8 mouse cellular contexts compared by ENCODE assay signal in genomic region chr3:28264841-28265150, GRCm38 (mm10). TPM values are rescaled to one million over a fixed set of nuclear protein-coding genes. Genes with fewer than 3 reads are reported as not detected.
DNase-seq lines count a peak whose midpoint lies in the region; ATAC-seq and TF ChIP-seq lines count a peak whose summit lies in the region.

No protein-coding gene starts in this region.

- H3K27ac ChIP-seq in heart, embryonic 11.5 days (ENCODE audit: low read depth, low read length), result no peak overlapping the region
- H3K27ac ChIP-seq in MEL (ENCODE audit: control insufficient read depth, low read depth, low read length), result no peak overlapping the region
- H3K27ac ChIP-seq in hindbrain, embryonic 11.5 days (ENCODE audit: low read depth, low read length), result no peak overlapping the region
- H3K27ac ChIP-seq in midbrain, embryonic 11.5 days (ENCODE audit: low read depth, low read length), result no peak overlapping the region

- no peaks in the 10 kb centered on the region for H3K9me3 ChIP-seq in heart, embryonic 11.5 days (replicated peaks; ENCODE audit: control insufficient read depth, low read length)
- H3K9me3 ChIP-seq in MEL (replicated peaks; ENCODE audit: insufficient read depth, low read length), result no peaks in the 10 kb centered on the region
- no peaks in the 10 kb centered on the region for H3K9me3 ChIP-seq in hindbrain, embryonic 11.5 days (ENCODE audit: control insufficient read depth, low read length)
- H3K9me3 ChIP-seq in midbrain, embryonic 11.5 days (ENCODE audit: control insufficient read depth, low read length), result no peaks in the 10 kb centered on the region

- H3K36me3 ChIP-seq in heart, embryonic 11.5 days (ENCODE audit: control insufficient read depth, insufficient read depth, low read length), result no peaks in the 10 kb centered on the region
- H3K36me3 ChIP-seq in MEL (ENCODE audit: control insufficient read depth in 1 of 2, insufficient read depth in 2 of 2, low read length in 2 of 2), result peaks cover 0 to 7% of the 10 kb centered on the region in 2 experiments; a peak in 2 of 4 replicates
- no peaks in the 10 kb centered on the region for H3K36me3 ChIP-seq in hindbrain, embryonic 11.5 days (ENCODE audit: control insufficient read depth, insufficient read depth, low read length)
- no peaks in the 10 kb centered on the region for H3K36me3 ChIP-seq in midbrain, embryonic 11.5 days (ENCODE audit: control insufficient read depth, insufficient read depth, low read length)

- WGBS in heart, embryonic 11.5 days (ENCODE audit: insufficient replicate concordance), result 25% methylated on average over 5 of the region's 5 CpGs
- WGBS in hindbrain, embryonic 11.5 days, result 24% methylated on average over 5 of the region's 5 CpGs
- WGBS in midbrain, embryonic 11.5 days, result 28% methylated on average over 5 of the region's 5 CpGs

- no peak for TF ChIP-seq CTCF in MEL (IDR thresholded peaks at IDR 0.05 in 2 of 3, conservative IDR thresholded peaks at IDR 0.05 in 1 of 3; ENCODE audit: control insufficient read depth in 1 of 3, insufficient read depth in 1 of 3, low read depth in 2 of 3, low read length in 3 of 3, poor library complexity in 1 of 3, severe bottlenecking in 1 of 3)

- peak overlapping the region; percentile 89 for H3K4me2 ChIP-seq in heart, embryonic 11.5 days
- peak overlapping the region; percentile 93 for H3K4me2 ChIP-seq in hindbrain, embryonic 11.5 days (replicated peaks; ENCODE audit: low read depth, low read length)
- peak overlapping the region; percentile 88 for H3K4me2 ChIP-seq in midbrain, embryonic 11.5 days

- no peak for TF ChIP-seq POLR2A in MEL (IDR thresholded peaks at IDR 0.05; ENCODE audit: control insufficient read depth in 1 of 2, insufficient read depth in 1 of 2, low read depth in 1 of 2, low read length in 2 of 2, poor library complexity in 1 of 2)

- no peak for ATAC-seq in heart, embryonic 11.5 days (replicated peaks; ENCODE audit: insufficient number of reproducible peaks, low FRiP score, low TSS enrichment)
- ATAC-seq in hindbrain, embryonic 11.5 days (ENCODE audit: low FRiP score), result no peak
- no peak for ATAC-seq in midbrain, embryonic 11.5 days (ENCODE audit: low FRiP score)

- H3K4me1 ChIP-seq in heart, embryonic 11.5 days (ENCODE audit: control insufficient read depth, insufficient read depth, low read length), result peaks cover 5% of the 10 kb centered on the region; the same call in 1 of the 2 replicates
- peaks cover 3 to 11% of the 10 kb centered on the region in 2 experiments; a peak in 3 of 4 replicates for H3K4me1 ChIP-seq in MEL (ENCODE audit: control insufficient read depth in 1 of 2, insufficient read depth in 2 of 2, low read length in 2 of 2)
- no peaks in the 10 kb centered on the region for H3K4me1 ChIP-seq in hindbrain, embryonic 11.5 days (replicated peaks; ENCODE audit: control insufficient read depth, insufficient read depth, low read length)
- H3K4me1 ChIP-seq in midbrain, embryonic 11.5 days (ENCODE audit: control insufficient read depth, insufficient read depth, low read length), result peaks cover 8% of the 10 kb centered on the region

- TF ChIP-seq RAD21 in MEL (IDR thresholded peaks at IDR 0.05; ENCODE audit: low read depth, low read length), result no peak

- H3K4me3 ChIP-seq in heart, embryonic 11.5 days (ENCODE audit: low read depth, low read length), result peak overlapping the region; percentile 69
- peak overlapping the region; percentile 83 to 95 for H3K4me3 ChIP-seq in MEL (ENCODE audit: control insufficient read depth in 1 of 2, insufficient read depth in 1 of 2, low read depth in 2 of 2, low read length in 2 of 2)
- H3K4me3 ChIP-seq in hindbrain, embryonic 11.5 days (ENCODE audit: low read depth, low read length), result peak overlapping the region; percentile 75
- peak overlapping the region; percentile 52 for H3K4me3 ChIP-seq in midbrain, embryonic 11.5 days (ENCODE audit: low read depth, low read length)

- H3K79me2 ChIP-seq in MEL (ENCODE audit: control insufficient read depth, insufficient read depth, low read length, poor library complexity), result peaks cover 17% of the 10 kb centered on the region

- no peak overlapping the region for H3K9ac ChIP-seq in heart, embryonic 11.5 days (ENCODE audit: low read depth, low read length)
- no peak overlapping the region for H3K9ac ChIP-seq in MEL (ENCODE audit: control insufficient read depth, low read depth, low read length, poor library complexity, severe bottlenecking)
- H3K9ac ChIP-seq in hindbrain, embryonic 11.5 days (ENCODE audit: low read depth, low read length), result peak overlapping the region; percentile 63; the same call in 1 of the 2 replicates
- H3K9ac ChIP-seq in midbrain, embryonic 11.5 days (ENCODE audit: low read length), result no peak overlapping the region; the same call in 1 of the 2 replicates

- TF ChIP-seq EP300 in MEL (IDR thresholded peaks at IDR 0.05; ENCODE audit: low read depth in 1 of 2, low read length in 2 of 2), result no peak

- no peak for DNase-seq in heart, adult 18-20 months
- no peak for DNase-seq in MEL (ENCODE audit: low read depth, low spot score)
- no peak for DNase-seq in hindbrain, embryonic 11.5 days (ENCODE audit: low spot score)
- no peak for DNase-seq in midbrain, embryonic 11.5 days (ENCODE audit: low spot score, missing footprints)
- DNase-seq in spleen, adult 12 weeks (ENCODE audit: low spot score), result no peak
- no peak for DNase-seq in frontal cortex, postnatal 14 days (ENCODE audit: low spot score in 2 of 2)
- no peak for DNase-seq in layer of hippocampus, adult 8-10 months (ENCODE audit: low spot score in 2 of 2)

- H3K27me3 ChIP-seq in heart, embryonic 11.5 days (ENCODE audit: control insufficient read depth, insufficient read depth, low read length), result no peaks in the 10 kb centered on the region
- H3K27me3 ChIP-seq in MEL (ENCODE audit: control insufficient read depth in 1 of 2, insufficient read depth in 2 of 2, low read length in 2 of 2), result no peaks in the 10 kb centered on the region
- H3K27me3 ChIP-seq in hindbrain, embryonic 11.5 days (ENCODE audit: control insufficient read depth, insufficient read depth, low read length), result 0 out of 2 replicates have a peak, but pooled peaks cover 2% of the 10 kb centered on the region
- peaks cover 2% of the 10 kb centered on the region; the same call in 1 of the 2 replicates for H3K27me3 ChIP-seq in midbrain, embryonic 11.5 days (ENCODE audit: control insufficient read depth, insufficient read depth, low read length)

TF ChIP-seq in MEL, 35 proteins besides CTCF, POLR2A, EP300 and RAD21:
- TF ChIP-seq ETS1 (IDR thresholded peaks at IDR 0.05; ENCODE audit: low read depth, low read length) (no peak), NELFE (IDR thresholded peaks at IDR 0.05; ENCODE audit: low read depth, low read length) (no peak), GATA1 (IDR thresholded peaks at IDR 0.05; ENCODE audit: low read depth, low read length) (no peak), USF2 (IDR thresholded peaks at IDR 0.05; ENCODE audit: borderline replicate concordance in 1 of 2, insufficient read depth in 1 of 2, low read depth in 1 of 2, low read length in 2 of 2) (no peak), UBTF (IDR thresholded peaks at IDR 0.05; ENCODE audit: borderline replicate concordance, insufficient read depth, low read depth, low read length) (no peak), SMC3 (IDR thresholded peaks at IDR 0.05; ENCODE audit: low read depth, low read length) (no peak), ZMIZ1 (IDR thresholded peaks at IDR 0.05; ENCODE audit: low read depth, low read length) (no peak), CHD1 (IDR thresholded peaks at IDR 0.05; ENCODE audit: low read depth, low read length) (no peak), NRF1 (IDR thresholded peaks at IDR 0.05; ENCODE audit: insufficient read depth, low read depth, low read length, poor library complexity, severe bottlenecking) (no peak), MAZ (IDR thresholded peaks at IDR 0.05; ENCODE audit: low read depth, low read length) (no peak), TCF12 (IDR thresholded peaks at IDR 0.05; ENCODE audit: low read depth, low read length) (no peak), POLR2AphosphoS2 (IDR thresholded peaks at IDR 0.05; ENCODE audit: low read length) (no peak), ZC3H11A (IDR thresholded peaks at IDR 0.05; ENCODE audit: low read depth, low read length) (no peak), TBP (IDR thresholded peaks at IDR 0.05; ENCODE audit: low read depth, low read length) (no peak), POLR2AphosphoS5 (IDR thresholded peaks at IDR 0.05; ENCODE audit: borderline replicate concordance, low read depth, low read length) (no peak), ZKSCAN1 (IDR thresholded peaks at IDR 0.05; ENCODE audit: low read depth, low read length) (no peak), BHLHE40 (IDR thresholded peaks at IDR 0.05; ENCODE audit: borderline replicate concordance, low read depth, low read length) (no peak), TAL1 (IDR thresholded peaks at IDR 0.05; ENCODE audit: low read length) (no peak), MYC (IDR thresholded peaks at IDR 0.05; ENCODE audit: low read depth, low read length) (no peak), MAX (IDR thresholded peaks at IDR 0.05; ENCODE audit: low read length) (no peak)

RNA-seq across cellular contexts. Expression of gene Tnik, which starts 1.8 kb away (rescaled TPM):
- polyA plus RNA-seq in heart, embryonic 11.5 days (2014; fragmentation: Nextera tagmentation; extraction: Ambion mirVana), result 7.6 and 7.9 TPM in 2 replicates
- total RNA-seq in heart, adult 18-20 months (2021), result 10 to 100 TPM; 22.8 to 26.3 TPM
- 13.6 and 14.5 TPM in 2 replicates for total RNA-seq in MEL (2012; rRNA removed)
- 10 to 100 TPM in 1 of 2 experiments, 1 to 10 TPM in 1; 9.9 to 78.4 TPM for polyA plus RNA-seq in MEL (2012; ENCODE audit: insufficient read depth in 1 of 2, insufficient read length in 2 of 2, low read depth in 1 of 2, low replicate concordance in 2 of 2, missing spikeins in 1 of 2)
- 27.0 and 40.1 TPM in 2 replicates for polyA plus RNA-seq in hindbrain, embryonic 11.5 days (2014; fragmentation: Nextera tagmentation; extraction: Ambion mirVana)
- 19.9 and 21.2 TPM in 2 replicates for polyA plus RNA-seq in midbrain, embryonic 11.5 days (2014; fragmentation: Nextera tagmentation; extraction: Ambion mirVana)
- 100 to 1,000 TPM; 174 to 209 (median 197) TPM for total RNA-seq in layer of hippocampus, adult 8-10 months (2022)
